Mouse (Mus musculus): Measurements from ENCODE around the gene Qprt.
A peak's percentile ranks its signal among the peaks of the same experiment; 100 is the strongest.

The Qprt gene

GRCm38 (mm10) chr7:127133125-127133524 lies 11.1 kb upstream of the Qprt start:
- no peak for DNase-seq (ENCODE audit: low spot score)

- DNase-seq (ENCODE audit: low spot score) = peak; percentile 68
These were observed 7.6 kb upstream of the Qprt start for GRCm38 (mm10) chr7:127129638-127130037.

GRCm38 (mm10) chr7:127121061-127121910 lies 740 bp downstream of the Qprt start:
- peak; percentile 39 for DNase-seq (ENCODE audit: low spot score)

DNA sequence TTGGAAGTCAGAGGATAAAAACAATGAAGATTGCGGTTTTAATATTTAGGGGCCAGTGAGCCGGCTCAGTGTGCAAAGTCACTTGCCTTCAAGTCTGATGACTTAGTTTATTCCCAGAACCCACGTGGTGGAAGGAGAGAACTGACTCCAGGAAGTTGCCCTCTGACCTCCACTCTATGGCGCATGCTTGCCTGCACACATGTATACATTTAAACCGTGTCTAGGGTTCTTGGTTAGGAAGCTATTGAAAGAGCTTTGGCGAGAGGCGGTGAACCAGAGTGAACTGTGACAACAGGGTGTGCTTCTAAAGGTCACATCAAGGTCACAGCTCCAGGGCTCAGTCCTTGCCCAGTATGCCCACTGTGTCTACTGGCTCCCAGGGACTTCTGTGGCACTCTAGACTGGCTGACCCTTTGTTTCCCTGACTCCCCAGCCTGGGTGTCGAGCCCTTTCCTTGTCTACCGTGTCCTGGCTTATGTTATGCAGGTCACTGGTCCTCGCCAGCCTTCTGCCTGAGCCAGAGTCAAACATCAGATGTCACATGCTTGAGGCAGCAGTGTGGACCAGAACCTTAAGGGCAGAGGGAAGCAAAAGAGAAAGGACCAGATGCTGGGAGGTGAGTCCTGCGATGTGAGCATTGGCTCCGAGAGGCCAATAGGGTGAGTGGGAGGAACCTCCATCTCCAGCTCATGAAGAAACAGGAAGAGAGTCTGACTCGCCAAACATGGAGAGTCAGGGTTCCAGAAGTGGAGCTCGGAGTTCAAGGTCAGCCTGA lies 3.2 kb downstream of the Qprt start:
- DNase-seq (ENCODE audit: low spot score) = no peak

DNA sequence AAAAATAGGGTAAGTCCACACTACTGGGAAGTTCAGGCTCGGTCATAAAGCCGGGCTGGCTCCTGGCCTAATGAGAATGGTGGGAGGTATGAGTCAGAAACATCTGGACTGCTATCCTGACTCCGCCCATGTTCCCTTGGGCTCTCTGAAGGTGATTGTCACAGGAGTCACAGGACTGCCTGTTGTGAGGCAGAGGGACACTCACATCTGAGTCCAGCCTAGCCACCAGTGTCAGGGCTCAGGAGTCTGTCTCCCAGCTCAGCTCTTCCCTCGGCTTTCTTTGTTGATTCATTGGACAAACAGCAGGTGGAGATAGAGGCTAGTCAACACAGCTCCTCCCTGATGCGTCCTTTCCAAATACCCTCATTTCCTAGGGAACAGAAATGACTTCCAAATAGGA lies 4.1 kb downstream of the Qprt start:
- peak; percentile 62 for DNase-seq (ENCODE audit: low spot score)

GRCm38 (mm10) chr7:127116331-127116935 lies 5.6 kb downstream of the Qprt start:
- DNase-seq (ENCODE audit: low spot score) = no peak

DNA sequence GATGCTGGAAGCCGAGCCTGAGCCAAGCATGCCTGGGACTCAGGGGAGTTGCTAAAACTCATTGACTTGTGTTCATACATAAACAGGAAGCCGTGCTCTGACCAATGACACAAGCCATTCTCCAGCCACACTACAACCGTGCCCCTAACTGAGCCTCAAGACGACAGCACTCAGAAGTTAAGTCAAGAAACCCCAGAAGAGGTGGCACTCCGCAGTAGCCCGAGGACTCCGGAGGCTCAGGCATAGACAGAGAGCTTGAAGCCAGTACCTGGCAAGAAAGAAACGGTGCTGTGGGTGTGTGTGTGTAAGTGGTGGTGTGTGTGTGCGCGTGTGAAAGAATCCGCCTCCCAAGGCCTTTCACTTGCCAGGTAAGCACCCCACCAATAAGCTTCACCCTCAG lies 7.1 kb downstream of the Qprt start:
- no peak for DNase-seq (ENCODE audit: low spot score)

- DNase-seq (ENCODE audit: low spot score) = no peak
These were observed 8.3 kb downstream of the Qprt start for GRCm38 (mm10) chr7:127113614-127114259.

- DNase-seq (ENCODE audit: low spot score) = no peak
These were observed 9.0 kb downstream of the Qprt start for GRCm38 (mm10) chr7:127112921-127113597.

GRCm38 (mm10) chr7:127112251-127112841 lies 9.7 kb downstream of the Qprt start:
- no peak for DNase-seq (ENCODE audit: low spot score)

DNA sequence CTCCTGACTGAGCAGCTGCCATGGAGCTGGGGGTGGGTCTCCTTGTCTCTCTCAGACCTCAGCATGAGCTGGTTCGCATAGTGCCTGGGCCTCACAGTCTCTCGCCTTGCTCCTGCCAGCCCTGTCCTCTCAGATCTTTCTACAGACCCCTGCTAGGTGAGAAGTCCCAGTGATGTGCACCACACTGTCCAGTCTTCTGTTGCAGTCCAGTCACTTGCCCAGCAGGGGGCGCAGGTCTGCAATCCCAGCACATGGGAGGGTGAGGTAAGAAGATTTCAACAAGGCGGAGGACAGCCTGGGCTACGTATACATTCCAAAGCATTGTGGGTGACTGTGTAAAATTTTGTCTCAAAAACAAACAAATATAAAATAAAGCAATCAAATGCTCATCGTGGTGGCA lies 10.6 kb downstream of the Qprt start:
- peak; percentile 67 for DNase-seq (ENCODE audit: low spot score)

GRCm38 (mm10) chr7:127110239-127111007 lies 11.6 kb downstream of the Qprt start:
- peak; percentile 93 for DNase-seq (ENCODE audit: low spot score)

DNA sequence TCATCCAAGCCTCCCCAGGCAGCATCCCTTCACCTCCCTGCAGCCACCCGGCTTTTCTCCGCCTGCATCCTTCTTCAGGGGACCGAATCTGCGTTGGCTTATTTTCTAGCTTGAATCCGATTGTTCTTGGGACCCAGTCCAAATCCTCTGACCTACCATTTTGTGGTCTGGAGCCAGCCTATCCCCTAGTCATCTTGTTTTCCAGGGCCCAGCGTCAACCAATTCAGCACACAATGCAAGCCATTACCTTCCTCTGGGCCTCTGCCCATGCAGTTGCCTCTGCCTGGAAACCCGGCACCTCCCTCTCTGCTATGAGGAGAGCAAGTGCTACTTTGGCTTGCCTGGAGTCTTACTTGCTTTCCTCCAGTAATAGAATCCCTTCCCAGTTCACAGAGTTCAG lies 16.5 kb downstream of the Qprt start:
- DNase-seq (ENCODE audit: low spot score) = no peak

- DNase-seq (ENCODE audit: low spot score) = peak; percentile 99
These were observed 17.3 kb downstream of the Qprt start for GRCm38 (mm10) chr7:127104560-127105332.

GRCm38 (mm10) chr7:127103960-127104359 lies 18.1 kb downstream of the Qprt start:
- DNase-seq (ENCODE audit: low spot score) = no peak

DNA sequence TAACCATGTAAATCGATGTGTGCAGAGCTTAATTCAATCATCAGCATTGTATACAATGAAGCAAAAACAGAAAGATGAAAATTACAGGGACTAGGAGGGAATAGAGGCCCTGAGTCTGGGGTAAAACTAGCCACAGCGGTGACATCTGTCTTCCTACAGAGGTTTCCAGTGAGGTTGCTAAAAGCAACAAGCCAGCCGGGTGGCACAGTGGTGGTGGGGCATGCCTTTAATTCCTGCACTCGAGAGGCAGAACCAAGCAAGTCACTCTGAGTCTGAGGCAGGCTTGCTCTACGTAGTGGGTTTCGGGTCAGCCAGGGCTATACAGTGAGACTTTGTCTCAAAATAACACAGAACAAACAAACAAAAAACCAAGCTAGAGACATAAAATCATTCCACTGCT lies 19.9 kb downstream of the Qprt start:
- DNase-seq (ENCODE audit: low spot score) = no peak

GRCm38 (mm10) chr7:127101451-127102016 lies 20.5 kb downstream of the Qprt start:
- DNase-seq (ENCODE audit: low spot score) = no peak

- no peak for DNase-seq (ENCODE audit: low spot score)
These were observed 22.5 kb downstream of the Qprt start for GRCm38 (mm10) chr7:127099528-127099927.

DNA sequence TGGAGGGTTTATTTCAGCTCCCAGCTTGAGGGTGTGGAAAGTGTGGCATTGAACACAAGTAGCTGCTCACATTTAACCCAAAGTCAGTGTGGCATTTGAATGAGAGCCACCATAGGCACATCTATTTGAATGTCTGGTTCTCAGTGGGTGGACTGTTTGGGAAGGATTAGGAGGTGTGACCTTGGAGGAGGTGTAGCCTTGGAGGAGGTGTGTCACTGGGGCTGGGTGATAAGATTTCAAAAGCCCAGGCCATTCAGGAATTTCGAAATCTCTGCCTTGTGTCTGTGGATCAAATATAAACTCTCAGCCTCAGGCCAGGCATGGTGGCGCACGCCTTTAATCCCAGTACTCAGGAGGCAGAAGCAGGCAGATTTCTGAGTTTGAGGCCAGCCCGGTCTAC lies 23.1 kb downstream of the Qprt start:
- DNase-seq (ENCODE audit: low spot score) = no peak
